Mouse (Mus musculus) heart, embryonic 10.5 days (tissue): ENCODE data around the gene Kptn. TPM values are rescaled to one million over a fixed set of nuclear protein-coding genes. Genes with fewer than 3 reads are reported as not detected.
A peak's percentile ranks its signal among the peaks of the same experiment; 100 is the strongest.

Source experiments
- DNase-seq: peaks from one replicate; pipeline ENCODE4 v3.0.0-alpha.2; 2017; ENCODE audit warnings: low spot score
- H3K27ac ChIP-seq: fragments of 300-500 bp; sonication (generic); 2 replicates; pipeline ENCODE4 v1.5.1; 2016; ENCODE audit warnings: mild to moderate bottlenecking
- H3K27me3 ChIP-seq: fragments of 300-500 bp; sonication (generic); 2 replicates; pipeline ENCODE4 v1.6.1; 2016; ENCODE audit warnings: mild to moderate bottlenecking; ENCODE audit not compliant: poor library complexity, insufficient read depth, severe bottlenecking
- H3K36me3 ChIP-seq: fragments of 300-500 bp; sonication (generic); 2 replicates; pipeline ENCODE4 v1.6.1; 2016; ENCODE audit warnings: mild to moderate bottlenecking, moderate library complexity
- H3K4me1 ChIP-seq: fragments of 300-500 bp; sonication (generic); 2 replicates; pipeline ENCODE4 v1.6.1; 2016; ENCODE audit warnings: mild to moderate bottlenecking
- H3K4me3 ChIP-seq: fragments of 300-500 bp; sonication (generic); 2 replicates; pipeline ENCODE4 v1.5.1; 2016; ENCODE audit warnings: mild to moderate bottlenecking, moderate library complexity
- H3K9me3 ChIP-seq: fragments of 300-500 bp; sonication (generic); 2 replicates; pipeline ENCODE4 v1.6.1; 2016; ENCODE audit warnings: mild to moderate bottlenecking, moderate library complexity
- WGBS: fragments of 180-500 bp; shearing (Covaris S2); methylation state at CpG from one replicate; pipeline ENCODE4 v1.1.7; 2016; 5-methylcytosine and 5-hydroxymethylcytosine counted together
- polyA plus RNA-seq: library from polyadenylated mRNA; unstranded; fragments of >200 nt; fragmentation: Nextera tagmentation; extraction: Ambion mirVana; gene quantifications from 2 replicates; pipeline ENCODE4 v1.2.1, GENCODE M21; 2016

Kptn gene
- polyA plus RNA-seq, 1 experiment from 2014 or later: 31.6 TPM

- no peaks in the 10 kb centered on the region for H3K9me3 ChIP-seq
- no peaks in the 10 kb centered on the region for H3K36me3 ChIP-seq
- DNase-seq: no peak
- H3K27ac ChIP-seq: no peak overlapping the region
- peaks cover 23% of the 10 kb centered on the region for H3K27me3 ChIP-seq
- WGBS: 18% methylated on average over 10 of the region's 10 CpGs
- peaks cover 7% of the 10 kb centered on the region for H3K4me1 ChIP-seq
- no peak overlapping the region for H3K4me3 ChIP-seq
These were observed 33.8 kb downstream of the Kptn start for GRCm38 (mm10) chr7:16153522-16153921.

GRCm38 (mm10) chr7:16155132-16155872 is 35.6 kb downstream of the Kptn start:
- H3K27ac ChIP-seq: no peak overlapping the region
- no peaks in the 10 kb centered on the region for H3K9me3 ChIP-seq
- H3K4me1 ChIP-seq: peaks cover 12% of the 10 kb centered on the region
- H3K27me3 ChIP-seq: peaks cover 35% of the 10 kb centered on the region
- WGBS: 47% methylated on average over 9 of the region's 9 CpGs
- H3K4me3 ChIP-seq: no peak overlapping the region
- no peak for DNase-seq
- no peaks in the 10 kb centered on the region for H3K36me3 ChIP-seq

GRCm38 (mm10) chr7:16156105-16156714 is 36.5 kb downstream of the Kptn start:
- no peaks in the 10 kb centered on the region for H3K36me3 ChIP-seq
- no peaks in the 10 kb centered on the region; the same call in 1 of the 2 replicates for H3K9me3 ChIP-seq
- DNase-seq: no peak
- peak overlapping the region; percentile 48; the same call in 1 of the 2 replicates for H3K27ac ChIP-seq
- peaks cover 12% of the 10 kb centered on the region for H3K4me1 ChIP-seq
- H3K27me3 ChIP-seq: peaks cover 40% of the 10 kb centered on the region
- no peak overlapping the region for H3K4me3 ChIP-seq
- WGBS: 43% methylated on average over 8 of the region's 8 CpGs

GRCm38 (mm10) chr7:16158735-16159134 is 39.0 kb downstream of the Kptn start:
- H3K4me3 ChIP-seq: peak overlapping the region; percentile 50
- H3K9me3 ChIP-seq: no peaks in the 10 kb centered on the region; the same call in 1 of the 2 replicates
- H3K27ac ChIP-seq: peak overlapping the region; percentile 42; the same call in 1 of the 2 replicates
- H3K4me1 ChIP-seq: peaks cover 12% of the 10 kb centered on the region
- WGBS: 10% methylated on average over 38 of the region's 39 CpGs
- peaks cover 43% of the 10 kb centered on the region for H3K27me3 ChIP-seq
- no peak for DNase-seq
- H3K36me3 ChIP-seq: no peaks in the 10 kb centered on the region

GRCm38 (mm10) chr7:16160702-16161101 is 41.0 kb downstream of the Kptn start:
- DNase-seq: no peak
- Histone ChIP-seq H3K4me1 (peaks cover 6% of the 10 kb centered on the region), H3K27me3 (peaks cover 43% of the 10 kb centered on the region), H3K4me3 (no peak overlapping the region), H3K27ac (no peak overlapping the region), H3K9me3 (no peaks in the 10 kb centered on the region; the same call in 1 of the 2 replicates), H3K36me3 (no peaks in the 10 kb centered on the region)
- 58% methylated on average over 3 of the region's 3 CpGs for WGBS

- no peaks in the 10 kb centered on the region for H3K36me3 ChIP-seq
- peaks cover 5% of the 10 kb centered on the region for H3K4me1 ChIP-seq
- H3K4me3 ChIP-seq: no peak overlapping the region
- H3K27ac ChIP-seq: no peak overlapping the region
- no peaks in the 10 kb centered on the region; the same call in 1 of the 2 replicates for H3K9me3 ChIP-seq
- WGBS: 85% methylated on average over 9 of the region's 9 CpGs
- peaks cover 43% of the 10 kb centered on the region for H3K27me3 ChIP-seq
- no peak for DNase-seq
These were observed 41.6 kb downstream of the Kptn start for GRCm38 (mm10) chr7:16161302-16161701.

- H3K36me3 ChIP-seq: no peaks in the 10 kb centered on the region
- peaks cover 5% of the 10 kb centered on the region for H3K4me1 ChIP-seq
- H3K27me3 ChIP-seq: peaks cover 40% of the 10 kb centered on the region
- DNase-seq: no peak
- H3K4me3 ChIP-seq: no peak overlapping the region
- no peaks in the 10 kb centered on the region; the same call in 1 of the 2 replicates for H3K9me3 ChIP-seq
- WGBS: 70% methylated on average over 7 of the region's 7 CpGs
- no peak overlapping the region for H3K27ac ChIP-seq
These were observed 42.3 kb downstream of the Kptn start for GRCm38 (mm10) chr7:16162036-16162435.

GRCm38 (mm10) chr7:16172141-16172581 is 52.5 kb downstream of the Kptn start:
- no peak for DNase-seq
- Histone ChIP-seq H3K27me3 (peaks cover 4% of the 10 kb centered on the region; the same call in 1 of the 2 replicates), H3K36me3 (no peaks in the 10 kb centered on the region), H3K27ac (peak overlapping the region; percentile 36; the same call in 1 of the 2 replicates), H3K4me1 (peaks cover 44% of the 10 kb centered on the region), H3K9me3 (peaks cover 6% of the 10 kb centered on the region; the same call in 1 of the 2 replicates), H3K4me3 (0 out of 2 replicates have a peak overlapping the region, but pooled peaks have one; percentile 6)
- 0% methylated on average over 1 of the region's 1 CpGs for WGBS

GRCm38 (mm10) chr7:16172586-16173140 is 53.0 kb downstream of the Kptn start:
- Histone ChIP-seq H3K9me3 (peaks cover 6% of the 10 kb centered on the region; the same call in 1 of the 2 replicates), H3K36me3 (no peaks in the 10 kb centered on the region), H3K27me3 (peaks cover 4% of the 10 kb centered on the region; the same call in 1 of the 2 replicates), H3K27ac (no peak overlapping the region; the same call in 1 of the 2 replicates), H3K4me1 (peaks cover 44% of the 10 kb centered on the region), H3K4me3 (no peak overlapping the region)
- no peak for DNase-seq
- 46% methylated on average over 1 of the region's 1 CpGs for WGBS

GRCm38 (mm10) chr7:16173146-16173545 is 53.5 kb downstream of the Kptn start:
- H3K27ac ChIP-seq: peak overlapping the region; percentile 67; the same call in 1 of the 2 replicates

GRCm38 (mm10) chr7:16174597-16175541 is 55.2 kb downstream of the Kptn start, which contains the start of gene Meis3:
TSS of gene Meis3 (plus strand) at chr7:16175090.
- H3K27ac ChIP-seq: peak within 1 kb of the TSS; percentile 86
- under 1% methylated on average over 42 of the region's 42 CpGs for WGBS

More at GRCm38 (mm10) chr7:16173146-16173545, 53.5 kb downstream of the Kptn start:
- WGBS: 44% methylated on average over 5 of the region's 5 CpGs
- Histone ChIP-seq H3K27me3 (peaks cover 4% of the 10 kb centered on the region; the same call in 1 of the 2 replicates), H3K9me3 (0 out of 2 replicates have a peak, but pooled peaks cover 1% of the 10 kb centered on the region), H3K4me1 (peaks cover 44% of the 10 kb centered on the region), H3K36me3 (no peaks in the 10 kb centered on the region), H3K4me3 (no peak overlapping the region)
- no peak for DNase-seq

GRCm38 (mm10) chr7:16175542-16175931 is 55.8 kb downstream of the Kptn start:
- Histone ChIP-seq H3K27me3 (peaks cover 4% of the 10 kb centered on the region; the same call in 1 of the 2 replicates), H3K27ac (peak overlapping the region; percentile 86), H3K4me1 (peaks cover 44% of the 10 kb centered on the region), H3K36me3 (peaks cover 15% of the 10 kb centered on the region), H3K4me3 (peak overlapping the region; percentile 79), H3K9me3 (no peaks in the 10 kb centered on the region)
- DNase-seq: no peak
- 1% methylated on average over 10 of the region's 10 CpGs for WGBS

More at GRCm38 (mm10) chr7:16174597-16175541, 55.2 kb downstream of the Kptn start, which contains the start of gene Meis3:
- peaks cover 44% of the 10 kb centered on the region for H3K4me1 ChIP-seq
- peak; percentile 86 for DNase-seq
- peaks cover 15% of the 10 kb centered on the region for H3K36me3 ChIP-seq
- peak within 1 kb of the TSS; percentile 79 for H3K4me3 ChIP-seq
- H3K9me3 ChIP-seq: no peaks in the 10 kb centered on the region
- peaks cover 4% of the 10 kb centered on the region; the same call in 1 of the 2 replicates for H3K27me3 ChIP-seq
